Mouse (Mus musculus): Measurements from ENCODE around the gene Slirp.
"Not testable (repeated sequence)": the region's sequence is repeated elsewhere in the genome, so short reads cannot be mapped to it uniquely, and the experiment has no call there.

Slirp gene

GRCm38 (mm10) chr12:87442177-87443114 lies 1.2 kb upstream of the Slirp start:
- no peak for DNase-seq

DNA sequence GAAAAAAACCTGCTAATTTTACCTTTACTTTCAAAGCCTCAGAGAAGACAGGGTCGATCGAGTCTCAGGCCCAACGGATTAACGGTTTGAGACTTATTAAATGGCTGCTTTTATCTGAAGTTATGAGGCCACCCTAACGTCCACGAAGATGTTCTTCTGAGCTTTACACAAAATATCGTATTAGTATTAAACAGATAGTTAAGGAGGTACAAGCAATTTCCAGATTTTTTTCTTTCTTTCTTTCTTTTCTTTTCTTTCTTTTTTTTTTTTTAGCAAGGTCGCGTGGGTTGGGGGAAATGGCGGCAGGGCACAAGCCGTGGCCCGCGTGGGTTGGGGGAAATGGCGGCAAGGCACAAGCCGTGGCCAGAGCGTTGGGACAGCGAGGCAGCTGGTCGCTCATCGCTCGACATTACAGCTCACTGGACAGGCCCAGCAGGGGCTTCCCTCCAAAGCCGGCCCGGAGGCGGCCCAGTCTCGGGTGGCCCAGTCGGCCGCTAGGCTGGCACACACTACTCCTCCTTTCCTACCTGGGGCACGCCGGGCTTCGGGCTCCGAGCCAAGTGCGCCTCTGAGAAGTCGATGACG lies 489 bp upstream of the Slirp start:
- no peak for DNase-seq

DNA sequence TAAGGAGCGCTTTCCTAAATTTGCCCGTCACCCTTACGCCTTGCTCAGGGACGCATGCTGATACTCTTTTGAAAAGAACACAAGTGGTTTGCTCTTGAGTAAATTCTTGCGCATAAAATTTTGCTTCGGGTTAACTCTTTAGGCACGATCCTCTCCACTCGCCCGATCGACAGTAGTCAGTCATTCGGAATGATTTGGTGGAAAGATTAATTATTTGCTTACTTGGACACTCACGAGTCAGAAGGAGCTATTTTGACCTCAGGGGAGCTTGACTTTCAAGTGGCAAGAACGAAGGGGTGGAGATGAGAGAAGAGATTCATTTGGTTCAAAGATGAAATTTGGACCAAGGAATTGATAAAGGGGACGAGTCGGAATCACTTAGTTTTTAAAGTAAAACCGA lies 515 bp downstream of the Slirp start:
- no peak for DNase-seq

GRCm38 (mm10) chr12:87449456-87449855 lies 5.8 kb downstream of the Slirp start:
- no peak for DNase-seq

DNA sequence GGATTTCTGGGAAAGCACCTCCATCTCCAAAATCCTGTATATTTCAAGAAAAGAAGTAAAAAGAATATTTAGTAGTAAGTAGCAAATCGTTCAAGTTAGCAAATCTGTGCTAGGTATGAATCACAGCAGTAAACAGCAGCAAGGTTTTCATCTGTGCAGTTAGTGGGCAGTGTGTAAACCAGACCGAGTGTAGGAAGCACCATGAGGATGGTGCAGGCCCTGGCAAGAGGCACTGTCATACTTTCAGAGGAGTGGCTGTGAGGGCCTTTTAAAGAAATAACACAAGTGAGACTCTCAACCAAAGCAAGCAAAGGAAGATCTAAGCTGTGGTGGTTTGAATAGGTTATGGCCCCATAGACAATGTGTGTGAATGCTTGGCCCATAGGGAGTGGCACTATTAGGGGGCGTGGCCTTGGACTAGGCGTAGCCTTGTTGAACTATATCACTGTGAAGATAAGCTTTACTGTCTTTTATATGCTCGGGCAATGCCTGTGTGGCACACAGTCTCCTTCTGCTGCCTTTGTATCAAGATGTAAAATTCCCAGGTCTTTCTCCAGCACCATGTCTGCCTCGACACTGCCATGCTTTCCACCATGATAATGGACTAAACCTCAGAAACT lies 21.1 kb downstream of the Slirp start:
- DNase-seq, result no peak

- no peak for DNase-seq
Observed at GRCm38 (mm10) chr12:87470263-87471136, 26.8 kb downstream of the Slirp start.

GRCm38 (mm10) chr12:87471421-87471963 lies 27.8 kb downstream of the Slirp start:
- DNase-seq, result no peak

DNA sequence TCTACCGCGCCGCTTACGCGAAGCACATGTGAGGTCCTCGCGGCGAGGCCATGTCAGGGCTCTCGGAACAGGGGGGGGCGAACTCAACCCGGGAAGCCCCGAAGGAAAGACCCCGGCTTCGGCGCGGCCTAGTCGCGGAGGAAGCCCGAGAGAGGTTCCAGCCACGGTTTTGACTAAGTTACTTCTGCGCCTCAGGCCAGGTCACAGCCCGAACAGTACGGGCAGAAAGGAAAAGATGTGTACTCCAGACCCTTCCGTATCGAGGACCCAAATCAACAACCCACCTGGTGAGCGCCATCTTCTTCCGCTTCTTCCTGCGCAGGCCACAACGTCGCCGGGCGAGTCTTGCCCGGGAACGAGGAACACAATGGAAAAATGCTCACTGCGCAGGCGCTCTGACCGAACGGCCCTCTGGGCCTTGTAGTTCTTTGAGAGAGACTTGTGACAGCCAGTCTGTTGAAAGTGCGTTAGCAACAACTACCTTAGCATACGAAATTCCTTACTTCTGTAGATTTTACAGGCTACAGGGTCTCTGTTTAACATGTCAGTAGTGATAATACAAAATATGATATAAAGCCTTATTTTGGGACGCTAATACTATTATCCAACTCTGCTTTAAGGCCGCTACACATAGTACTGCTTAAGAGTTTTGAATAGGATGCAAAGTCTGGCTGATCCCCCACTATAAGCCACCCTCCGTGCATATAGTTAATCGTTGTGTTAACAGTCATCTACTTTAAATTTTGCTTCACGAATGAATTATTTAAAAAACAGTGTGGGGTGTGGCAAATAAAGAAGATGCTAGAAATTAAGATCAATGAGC lies 28.5 kb downstream of the Slirp start, which contains the start of gene Snw1:
Gene Snw1 (minus strand): TSS at position 311 of the 823 bp plus-strand sequence.
- peak; percentile 89 to 94 for DNase-seq

DNA sequence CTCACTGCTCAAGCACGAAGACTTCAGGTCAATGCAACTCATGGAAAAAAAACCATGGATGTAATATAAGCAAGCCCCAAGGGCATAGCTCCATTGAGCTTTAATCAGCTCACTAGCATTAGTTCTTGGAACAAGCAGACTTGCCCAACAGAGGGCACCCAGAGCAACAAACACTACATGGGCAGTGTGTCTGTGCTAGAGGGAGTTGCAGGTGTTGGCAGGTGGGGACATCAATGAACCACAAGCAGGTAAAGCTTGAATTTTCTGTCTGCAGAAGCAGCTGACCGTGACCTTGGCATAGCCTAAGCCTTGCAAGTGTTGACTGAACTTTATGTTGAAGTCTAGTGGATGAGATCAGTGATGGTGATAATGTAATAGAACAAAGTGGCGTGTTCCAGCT lies 31.1 kb downstream of the Slirp start:
- DNase-seq, result no peak

- DNase-seq, result not testable (repeated sequence)
Observed at GRCm38 (mm10) chr12:87482482-87482881, 38.8 kb downstream of the Slirp start.

GRCm38 (mm10) chr12:87488683-87489082 lies 45.0 kb downstream of the Slirp start:
- not testable (repeated sequence) for DNase-seq

- not testable (repeated sequence) for DNase-seq
Observed at GRCm38 (mm10) chr12:87494421-87494820, 50.7 kb downstream of the Slirp start, which contains the start of gene Gm5788. Gene Gm5788, plus strand, starts transcription at chr12:87494721.

Data from thymus, adult 18-20 months (tissue).